Mouse (Mus musculus) common myeloid progenitor, adult 5-6 weeks (primary cell): ENCODE results near the gene Aldh3b3. TPM values are rescaled to one million over a fixed set of nuclear protein-coding genes. Genes with fewer than 3 reads are reported as not detected.

ENCODE experiments used
- total RNA-seq: library from RNA; stranded (forward); fragments of 200-1000, 187-1606 nt; gene quantifications from 2 replicates; pipeline ENCODE4 v1.2.3, GENCODE M21; 2017

Gene Aldh3b3
- total RNA-seq, 1 experiment from 2014 or later, result 0.41 TPM

Other genes starting within 250 kb of the Aldh3b3 start
- gene Kmt5b, start 191.2 kb upstream of the Aldh3b3 start, total RNA-seq, result 36.5 and 51.6 TPM in 2 replicates
- gene Chka, start 106.9 kb upstream of the Aldh3b3 start, total RNA-seq, result 30.9 and 46.5 TPM in 2 replicates
- 37.0 and 49.2 TPM in 2 replicates for gene Tcirg1, start 51.5 kb upstream of the Aldh3b3 start, total RNA-seq
- 79.4 and 83.5 TPM in 2 replicates for gene Ndufs8, start 45.9 kb upstream of the Aldh3b3 start, total RNA-seq
- gene Aldh3b1, start 28.8 kb upstream of the Aldh3b3 start, total RNA-seq, result 1.6 and 3.2 TPM in 2 replicates
- gene Unc93b1, start 23.5 kb upstream of the Aldh3b3 start, total RNA-seq, result 83.0 and 99.7 TPM in 2 replicates
- 0.59 TPM in 1 of 2 replicates, not detected in the other for gene Aldh3b2, start 13.7 kb downstream of the Aldh3b3 start, total RNA-seq
- gene Acy3, start 27.9 kb downstream of the Aldh3b3 start, total RNA-seq, result 2.1 and 5.4 TPM in 2 replicates
- gene Tbx10, start 34.1 kb downstream of the Aldh3b3 start, total RNA-seq, result not detected in 2 replicates
- 7.9 and 22.1 TPM in 2 replicates for gene Nudt8, start 41.9 kb downstream of the Aldh3b3 start, total RNA-seq
- gene Gm49405, start 42.0 kb downstream of the Aldh3b3 start, total RNA-seq, result 0.10 and 1.4 TPM in 2 replicates
- 0.41 and 3.6 TPM in 2 replicates for gene Doc2g, start 44.7 kb downstream of the Aldh3b3 start, total RNA-seq
- gene Ndufv1, start 54.2 kb downstream of the Aldh3b3 start, total RNA-seq, result 199 and 200 TPM in 2 replicates
- 82.5 and 95.6 TPM in 2 replicates for gene Gstp1, start 79.3 kb downstream of the Aldh3b3 start, total RNA-seq
- 0.69 and 8.6 TPM in 2 replicates for gene Gstp2, start 87.4 kb downstream of the Aldh3b3 start, total RNA-seq
- gene Gstp3, start 100.9 kb downstream of the Aldh3b3 start, total RNA-seq, result 8.7 and 10.7 TPM in 2 replicates
- not detected in 2 replicates for gene Cabp2, start 122.9 kb downstream of the Aldh3b3 start, total RNA-seq
- 20.3 and 22.3 TPM in 2 replicates for gene Cdk2ap2, start 138.5 kb downstream of the Aldh3b3 start, total RNA-seq
- gene Pitpnm1, start 141.4 kb downstream of the Aldh3b3 start, total RNA-seq, result 8.6 and 9.0 TPM in 2 replicates
- 20.6 and 55.9 TPM in 2 replicates for gene Aip, start 167.2 kb downstream of the Aldh3b3 start, total RNA-seq
- gene Gpr152, start 181.1 kb downstream of the Aldh3b3 start, total RNA-seq, result not detected in 2 replicates
- not detected in 2 replicates for gene Cabp4, start 185.4 kb downstream of the Aldh3b3 start, total RNA-seq
- 90.1 and 104 TPM in 2 replicates for gene Coro1b, start 190.0 kb downstream of the Aldh3b3 start, total RNA-seq
- 140 and 184 TPM in 2 replicates for gene Ptprcap, start 195.0 kb downstream of the Aldh3b3 start, total RNA-seq
- 15.9 and 16.4 TPM in 2 replicates for gene Rps6kb2, start 204.7 kb downstream of the Aldh3b3 start, total RNA-seq
- gene Carns1, start 216.8 kb downstream of the Aldh3b3 start, total RNA-seq, result 3.4 and 3.5 TPM in 2 replicates
- 25.8 and 34.7 TPM in 2 replicates for gene Tbc1d10c, start 232.6 kb downstream of the Aldh3b3 start, total RNA-seq
- 450 and 486 TPM in 2 replicates for gene Ppp1ca, start 233.4 kb downstream of the Aldh3b3 start, total RNA-seq
- gene Rad9a, start 243.0 kb downstream of the Aldh3b3 start, total RNA-seq, result 10.7 and 20.5 TPM in 2 replicates